Mouse (Mus musculus) megakaryocyte, embryonic 14.5 days (primary cell): ENCODE measurements around the gene Rab3ip. TPM values are rescaled to one million over a fixed set of nuclear protein-coding genes. Genes with fewer than 3 reads are reported as not detected.

Experiments used
- H3K27me3 ChIP-seq: replicated peaks from 2 replicates; pipeline ENCODE3; 2012; ENCODE audit warnings: inconsistent platforms
- H3K36me3 ChIP-seq: replicated peaks from 2 replicates; pipeline ENCODE3; 2012; ENCODE audit warnings: low read length, inconsistent platforms, mixed read lengths
- H3K4me1 ChIP-seq: 2 replicates; pipeline ENCODE4 v1.6.1; 2012; ENCODE audit warnings: inconsistent platforms
- H3K4me3 ChIP-seq: replicated peaks from 2 replicates; pipeline ENCODE3; 2012; ENCODE audit warnings: moderate library complexity, mild to moderate bottlenecking, inconsistent platforms
- H3K9me3 ChIP-seq: 2 replicates; pipeline ENCODE4 v1.6.1; 2012; ENCODE audit warnings: inconsistent platforms
- FLI1 ChIP-seq: IDR thresholded peaks from 2 replicates; pipeline ENCODE4 v1.6.1; 2012; ENCODE audit warnings: low read length, inconsistent platforms, mixed read lengths
- GATA1 ChIP-seq: IDR thresholded peaks from 3 replicates; pipeline ENCODE4 v1.6.1; 2012; ENCODE audit warnings: mixed read lengths, low read length, inconsistent platforms, borderline replicate concordance
- polyA plus RNA-seq: library from polyadenylated mRNA; stranded (reverse); fragments of >175 nt; gene quantifications from 2 replicates; pipeline ENCODE4 v1.2.3, GENCODE M21; 2012; ENCODE audit warnings: low replicate concordance; ENCODE audit not compliant: insufficient read depth

The Rab3ip gene
- polyA plus RNA-seq, 1 experiment: 4.8 TPM

- Histone ChIP-seq H3K9me3 (peaks cover 13% of the 10 kb centered on the region), H3K36me3 (peaks cover 29% of the 10 kb centered on the region), H3K4me3 (no peak overlapping the region), H3K27me3 (no peaks in the 10 kb centered on the region), H3K4me1 (peaks cover 10% of the 10 kb centered on the region)
- TF ChIP-seq FLI1: no peak
- TF ChIP-seq GATA1: no peak
Measured at GRCm38 (mm10) chr10:116943025-116943424, 7.5 kb downstream of the Rab3ip start.

GRCm38 (mm10) chr10:116935028-116935427 lies 15.5 kb downstream of the Rab3ip start:
- Histone ChIP-seq H3K9me3 (no peaks in the 10 kb centered on the region), H3K36me3 (peaks cover 63% of the 10 kb centered on the region), H3K4me3 (no peak overlapping the region), H3K4me1 (peaks cover 27% of the 10 kb centered on the region), H3K27me3 (no peaks in the 10 kb centered on the region)
- TF ChIP-seq FLI1 (no peak), GATA1 (no peak)

- no peak for TF ChIP-seq GATA1
- no peak for TF ChIP-seq FLI1
- Histone ChIP-seq H3K9me3 (no peaks in the 10 kb centered on the region), H3K36me3 (peaks cover 55% of the 10 kb centered on the region), H3K4me1 (peaks cover 28% of the 10 kb centered on the region), H3K4me3 (no peak overlapping the region), H3K27me3 (no peaks in the 10 kb centered on the region)
Measured at GRCm38 (mm10) chr10:116933794-116934193, 16.8 kb downstream of the Rab3ip start.

GRCm38 (mm10) chr10:116932418-116932817 lies 18.2 kb downstream of the Rab3ip start:
- peaks cover 51% of the 10 kb centered on the region for H3K36me3 ChIP-seq

GRCm38 (mm10) chr10:116931497-116932179 lies 18.9 kb downstream of the Rab3ip start:
- peaks cover 51% of the 10 kb centered on the region for H3K36me3 ChIP-seq
- H3K4me1 ChIP-seq: peaks cover 23% of the 10 kb centered on the region
- H3K27me3 ChIP-seq: no peaks in the 10 kb centered on the region
- no peak for TF ChIP-seq GATA1
- no peak for TF ChIP-seq FLI1
- H3K9me3 ChIP-seq: no peaks in the 10 kb centered on the region
- no peak overlapping the region for H3K4me3 ChIP-seq

More at GRCm38 (mm10) chr10:116932418-116932817, 18.2 kb downstream of the Rab3ip start:
- Histone ChIP-seq H3K27me3 (no peaks in the 10 kb centered on the region), H3K4me3 (no peak overlapping the region), H3K4me1 (peaks cover 28% of the 10 kb centered on the region), H3K9me3 (no peaks in the 10 kb centered on the region)
- TF ChIP-seq FLI1 (no peak), GATA1 (no peak)

GRCm38 (mm10) chr10:116930936-116931335 lies 19.6 kb downstream of the Rab3ip start:
- H3K27me3 ChIP-seq: no peaks in the 10 kb centered on the region
- H3K4me1 ChIP-seq: peaks cover 18% of the 10 kb centered on the region
- no peaks in the 10 kb centered on the region for H3K9me3 ChIP-seq
- peaks cover 50% of the 10 kb centered on the region for H3K36me3 ChIP-seq
- H3K4me3 ChIP-seq: no peak overlapping the region
- no peak for TF ChIP-seq GATA1
- no peak for TF ChIP-seq FLI1

GRCm38 (mm10) chr10:116930506-116930905 lies 20.1 kb downstream of the Rab3ip start:
- Histone ChIP-seq H3K4me1 (peaks cover 18% of the 10 kb centered on the region), H3K4me3 (no peak overlapping the region), H3K9me3 (no peaks in the 10 kb centered on the region), H3K27me3 (no peaks in the 10 kb centered on the region), H3K36me3 (peaks cover 52% of the 10 kb centered on the region)
- no peak for TF ChIP-seq GATA1
- TF ChIP-seq FLI1: no peak

GRCm38 (mm10) chr10:116928826-116929225 lies 21.7 kb downstream of the Rab3ip start:
- Histone ChIP-seq H3K4me1 (peaks cover 23% of the 10 kb centered on the region), H3K36me3 (peaks cover 54% of the 10 kb centered on the region), H3K9me3 (no peaks in the 10 kb centered on the region)

GRCm38 (mm10) chr10:116926428-116927113 lies 24.0 kb downstream of the Rab3ip start:
- Histone ChIP-seq H3K36me3 (peaks cover 50% of the 10 kb centered on the region), H3K27me3 (no peaks in the 10 kb centered on the region), H3K9me3 (no peaks in the 10 kb centered on the region), H3K4me1 (peaks cover 24% of the 10 kb centered on the region), H3K4me3 (no peak overlapping the region)
- TF ChIP-seq GATA1 (no peak), FLI1 (no peak)

More at GRCm38 (mm10) chr10:116928826-116929225, 21.7 kb downstream of the Rab3ip start:
- TF ChIP-seq FLI1 (no peak), GATA1 (no peak)
- Histone ChIP-seq H3K4me3 (no peak overlapping the region), H3K27me3 (no peaks in the 10 kb centered on the region)
